Mouse (Mus musculus) thymus, postnatal 25 days (tissue): ENCODE measurements around the gene Rad51b.

Experiments
- DNase-seq: peaks from one replicate; pipeline ENCODE4 v3.0.0; 2022

The Rad51b gene

GRCm38 (mm10) chr12:79707565-79708422 lies 410.7 kb downstream of the Rad51b start:
- DNase-seq, result no peak

GRCm38 (mm10) chr12:79708423-79708733 lies 411.3 kb downstream of the Rad51b start:
- no peak for DNase-seq

GRCm38 (mm10) chr12:79713286-79713685 lies 416.2 kb downstream of the Rad51b start:
- no peak for DNase-seq

- no peak for DNase-seq
Observed at GRCm38 (mm10) chr12:79714484-79714883, 417.4 kb downstream of the Rad51b start.

- no peak for DNase-seq
Observed at GRCm38 (mm10) chr12:79715506-79716345, 418.6 kb downstream of the Rad51b start.

GRCm38 (mm10) chr12:79719091-79719846 lies 422.2 kb downstream of the Rad51b start:
- no peak for DNase-seq

- DNase-seq, result no peak
Observed at GRCm38 (mm10) chr12:79719847-79720201, 422.7 kb downstream of the Rad51b start.

- DNase-seq, result no peak
Observed at GRCm38 (mm10) chr12:79724875-79725274, 427.8 kb downstream of the Rad51b start.

GRCm38 (mm10) chr12:79725711-79726110 lies 428.6 kb downstream of the Rad51b start:
- DNase-seq, result no peak

GRCm38 (mm10) chr12:79726116-79726515 lies 429.0 kb downstream of the Rad51b start:
- DNase-seq, result no peak

GRCm38 (mm10) chr12:79726959-79727358 lies 429.9 kb downstream of the Rad51b start:
- DNase-seq, result no peak

GRCm38 (mm10) chr12:79729926-79730506 lies 432.9 kb downstream of the Rad51b start:
- no peak for DNase-seq

GRCm38 (mm10) chr12:79731905-79732304 lies 434.8 kb downstream of the Rad51b start:
- no peak for DNase-seq

GRCm38 (mm10) chr12:79732355-79733115 lies 435.5 kb downstream of the Rad51b start:
- no peak for DNase-seq

- no peak for DNase-seq
Observed at GRCm38 (mm10) chr12:79735341-79735785, 438.3 kb downstream of the Rad51b start.

GRCm38 (mm10) chr12:79735882-79736281 lies 438.8 kb downstream of the Rad51b start:
- no peak for DNase-seq

- DNase-seq, result no peak
Observed at GRCm38 (mm10) chr12:79738700-79739099, 441.6 kb downstream of the Rad51b start.

- DNase-seq, result no peak
Observed at GRCm38 (mm10) chr12:79739918-79740639, 443.0 kb downstream of the Rad51b start.

GRCm38 (mm10) chr12:79742211-79742610 lies 445.1 kb downstream of the Rad51b start:
- DNase-seq, result no peak

GRCm38 (mm10) chr12:79744131-79744530 lies 447.0 kb downstream of the Rad51b start:
- DNase-seq, result no peak

- no peak for DNase-seq
Observed at GRCm38 (mm10) chr12:79745225-79745624, 448.1 kb downstream of the Rad51b start.
